Mouse (Mus musculus): ENCODE data around the gene Hoxd9.

Gene Hoxd9

DNA sequence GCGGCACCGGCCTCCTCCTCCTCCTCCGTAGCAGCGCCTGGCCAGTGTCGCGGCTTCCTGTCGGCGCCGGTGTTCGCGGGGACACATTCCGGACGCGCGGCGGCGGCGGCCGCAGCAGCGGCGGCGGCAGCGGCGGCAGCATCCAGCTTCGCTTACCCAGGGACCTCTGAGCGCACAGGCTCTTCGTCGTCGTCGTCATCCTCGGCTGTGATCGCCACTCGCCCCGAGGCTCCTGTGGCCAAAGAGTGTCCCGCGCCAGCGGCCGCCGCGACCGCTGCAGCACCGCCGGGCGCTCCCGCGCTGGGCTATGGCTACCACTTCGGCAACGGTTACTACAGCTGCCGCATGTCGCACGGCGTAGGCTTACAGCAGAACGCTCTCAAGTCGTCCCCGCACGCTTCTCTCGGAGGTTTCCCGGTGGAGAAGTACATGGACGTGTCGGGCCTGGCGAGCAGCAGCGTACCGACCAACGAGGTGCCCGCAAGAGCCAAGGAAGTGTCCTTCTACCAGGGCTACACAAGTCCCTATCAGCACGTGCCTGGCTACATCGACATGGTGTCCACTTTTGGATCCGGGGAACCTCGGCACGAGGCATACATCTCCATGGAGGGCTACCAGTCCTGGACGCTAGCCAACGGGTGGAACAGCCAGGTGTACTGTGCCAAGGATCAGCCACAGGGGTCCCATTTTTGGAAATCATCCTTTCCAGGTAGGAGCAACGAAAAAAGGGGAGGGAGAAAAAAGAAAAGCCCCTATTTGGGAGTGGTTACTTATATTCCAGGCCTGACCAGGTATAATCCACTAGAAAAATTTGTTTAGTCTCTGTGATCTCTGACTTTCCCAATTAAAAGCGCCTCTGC, 28.9 kb upstream of the Hoxd9 start:
- no peak for DNase-seq (ENCODE audit: low spot score)

DNA sequence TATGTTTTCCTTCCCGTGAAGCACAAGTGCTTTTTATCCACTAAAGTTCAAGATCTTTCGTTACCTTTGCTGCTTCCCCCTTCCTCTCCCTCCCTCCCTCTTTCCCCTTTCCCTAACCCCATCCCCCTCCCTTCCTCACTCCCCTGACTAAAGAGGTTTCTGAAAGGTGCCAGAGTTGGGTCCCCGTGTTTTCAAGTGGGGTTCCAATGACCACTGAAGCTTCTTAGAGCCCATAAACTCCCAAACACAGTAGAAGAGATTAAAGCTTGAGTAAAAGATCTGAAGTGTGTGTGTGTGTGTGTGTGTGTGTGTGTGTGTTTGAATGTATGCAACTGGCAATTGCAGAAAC, 28.3 kb upstream of the Hoxd9 start:
- no peak for DNase-seq (ENCODE audit: low spot score)

DNA sequence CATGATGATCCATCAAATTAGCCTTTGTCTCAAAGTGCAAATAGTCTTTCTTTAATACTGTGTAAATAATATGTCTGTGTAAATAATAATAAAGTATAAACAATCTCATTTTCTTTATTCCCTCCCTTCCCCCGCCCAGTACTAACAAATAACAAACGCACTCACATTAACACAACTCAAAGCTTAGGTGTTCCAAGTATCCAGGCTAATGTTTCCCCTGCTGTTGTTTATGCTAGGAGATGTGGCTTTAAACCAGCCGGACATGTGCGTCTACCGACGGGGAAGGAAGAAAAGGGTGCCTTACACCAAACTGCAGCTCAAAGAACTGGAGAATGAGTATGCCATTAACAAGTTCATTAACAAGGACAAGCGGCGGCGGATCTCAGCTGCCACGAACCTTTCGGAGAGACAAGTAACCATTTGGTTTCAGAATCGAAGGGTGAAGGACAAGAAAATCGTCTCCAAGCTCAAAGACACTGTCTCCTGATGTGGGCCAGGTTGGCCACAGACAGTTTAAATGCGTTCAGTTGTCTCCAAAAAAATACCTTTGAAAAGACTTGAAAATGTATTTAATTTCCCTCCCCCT, 27.8 kb upstream of the Hoxd9 start:
- DNase-seq (ENCODE audit: low spot score): no peak

DNA sequence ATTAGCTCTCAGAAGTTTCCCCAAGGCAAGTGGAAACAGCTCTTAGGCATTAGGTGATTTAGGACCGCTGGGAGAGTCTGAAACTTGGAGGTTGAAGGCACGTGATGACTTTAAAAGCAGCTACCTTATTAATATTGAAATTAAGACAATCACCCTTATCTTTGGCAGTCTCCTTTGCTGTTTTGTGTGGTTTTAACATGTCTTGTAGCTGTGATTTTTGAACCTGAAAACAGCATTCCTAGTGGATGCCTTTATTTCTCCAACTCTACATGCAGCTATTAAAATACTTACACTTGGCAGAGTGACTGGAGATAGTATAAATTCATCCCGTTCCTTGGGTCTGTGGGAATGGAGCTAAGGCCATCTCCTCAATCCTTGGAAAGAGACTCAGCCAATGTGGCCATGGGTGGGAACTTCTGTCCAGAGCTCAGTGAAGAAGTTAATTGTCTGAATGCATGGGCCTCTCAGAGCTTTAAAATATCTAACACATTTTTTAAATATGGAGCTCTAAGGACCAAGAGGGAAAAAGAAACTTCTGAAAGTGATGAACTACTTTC, 26.8 kb upstream of the Hoxd9 start:
- DNase-seq (ENCODE audit: low spot score): no peak

DNA sequence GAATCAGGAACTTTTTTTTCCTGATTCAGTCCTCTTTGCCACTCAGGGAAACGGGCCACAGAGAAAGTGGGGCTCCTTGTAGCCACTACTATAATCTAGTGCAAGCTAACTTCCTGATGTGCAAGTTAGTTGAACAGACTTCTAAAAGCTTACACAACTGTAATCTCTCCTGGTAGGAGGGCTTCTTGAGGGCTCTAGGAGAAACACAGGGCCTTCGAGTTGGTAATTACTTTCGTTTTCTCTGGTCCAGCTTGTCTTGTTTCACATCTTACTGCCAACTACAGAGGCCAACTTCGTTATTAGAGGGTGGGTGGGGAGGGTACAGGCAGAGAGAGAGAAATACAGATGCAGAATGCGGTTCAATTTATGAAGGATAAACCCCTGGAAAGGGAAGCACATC, 25.7 kb upstream of the Hoxd9 start:
- DNase-seq (ENCODE audit: low spot score): no peak

DNA sequence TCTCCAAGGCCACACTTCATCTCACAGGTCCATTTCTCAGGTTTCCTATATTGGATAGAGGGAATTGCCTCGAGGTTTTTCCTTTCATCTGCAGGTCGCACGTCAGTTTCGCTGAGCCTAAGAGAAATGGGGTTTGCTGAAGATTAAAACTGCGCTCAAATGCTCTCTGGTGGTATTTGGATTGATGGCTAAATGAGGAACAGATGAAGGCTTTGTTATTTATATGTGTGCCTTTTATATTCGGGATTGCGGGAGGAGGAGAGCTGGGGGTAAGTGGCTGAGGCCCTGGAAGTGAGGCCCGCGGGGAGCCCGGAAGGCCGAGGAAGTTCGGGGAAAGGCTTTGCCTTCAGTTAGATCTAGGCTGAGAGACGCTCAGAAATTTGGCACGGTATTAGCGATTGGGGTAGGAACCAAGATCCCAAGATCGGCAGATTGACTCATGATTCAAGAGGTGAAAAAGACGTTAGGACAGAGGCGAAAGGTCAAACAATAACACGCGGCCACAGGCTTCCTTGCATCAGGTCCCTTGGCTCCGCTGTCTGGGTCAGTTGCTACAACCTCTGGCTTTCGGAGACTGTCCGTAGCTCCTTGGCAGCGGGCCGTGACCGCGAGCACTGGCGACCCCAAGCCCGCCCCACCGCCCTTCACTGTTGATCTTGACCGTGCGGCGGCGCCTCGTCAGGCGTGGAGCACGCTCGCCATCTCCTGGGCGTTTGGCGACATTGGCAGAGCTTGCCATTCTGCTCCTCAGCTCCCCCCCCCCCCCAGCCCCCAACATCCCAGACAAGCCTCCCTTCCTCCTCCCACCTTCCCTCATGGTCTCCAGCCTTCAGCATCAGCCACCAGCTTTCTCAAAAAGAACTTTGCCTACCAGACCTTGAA, 24.8 kb upstream of the Hoxd9 start:
- DNase-seq (ENCODE audit: low spot score): peak; percentile 89

DNA sequence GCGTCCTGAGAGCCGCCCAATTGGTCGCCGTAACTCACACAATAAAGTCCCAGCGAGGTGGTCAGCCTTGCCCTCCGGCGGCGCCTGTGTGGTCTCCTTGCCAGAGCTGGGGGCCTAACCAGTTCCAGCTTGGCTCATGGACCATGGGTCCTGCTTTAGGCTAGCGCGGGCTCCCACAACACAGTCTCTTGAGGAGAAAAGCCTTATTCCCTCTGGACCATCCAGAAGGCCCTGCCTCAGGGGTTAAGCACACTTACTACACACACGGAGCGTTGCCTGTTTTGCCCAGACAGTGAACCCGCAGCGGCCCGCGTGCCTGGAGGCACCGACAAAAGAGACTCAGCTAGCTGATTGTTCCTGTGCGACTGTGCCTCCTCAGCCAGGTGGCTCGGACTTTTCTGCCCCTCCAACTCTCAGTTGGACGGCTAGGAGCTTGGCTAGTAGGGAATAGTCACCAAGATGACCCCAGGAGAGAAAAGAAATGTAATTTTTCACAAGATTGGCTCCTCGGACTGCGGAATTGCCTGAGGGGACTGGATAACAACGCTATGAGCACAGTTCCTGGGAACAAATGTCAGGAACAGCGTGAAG, 23.6 kb upstream of the Hoxd9 start:
- no peak for DNase-seq (ENCODE audit: low spot score)

DNA sequence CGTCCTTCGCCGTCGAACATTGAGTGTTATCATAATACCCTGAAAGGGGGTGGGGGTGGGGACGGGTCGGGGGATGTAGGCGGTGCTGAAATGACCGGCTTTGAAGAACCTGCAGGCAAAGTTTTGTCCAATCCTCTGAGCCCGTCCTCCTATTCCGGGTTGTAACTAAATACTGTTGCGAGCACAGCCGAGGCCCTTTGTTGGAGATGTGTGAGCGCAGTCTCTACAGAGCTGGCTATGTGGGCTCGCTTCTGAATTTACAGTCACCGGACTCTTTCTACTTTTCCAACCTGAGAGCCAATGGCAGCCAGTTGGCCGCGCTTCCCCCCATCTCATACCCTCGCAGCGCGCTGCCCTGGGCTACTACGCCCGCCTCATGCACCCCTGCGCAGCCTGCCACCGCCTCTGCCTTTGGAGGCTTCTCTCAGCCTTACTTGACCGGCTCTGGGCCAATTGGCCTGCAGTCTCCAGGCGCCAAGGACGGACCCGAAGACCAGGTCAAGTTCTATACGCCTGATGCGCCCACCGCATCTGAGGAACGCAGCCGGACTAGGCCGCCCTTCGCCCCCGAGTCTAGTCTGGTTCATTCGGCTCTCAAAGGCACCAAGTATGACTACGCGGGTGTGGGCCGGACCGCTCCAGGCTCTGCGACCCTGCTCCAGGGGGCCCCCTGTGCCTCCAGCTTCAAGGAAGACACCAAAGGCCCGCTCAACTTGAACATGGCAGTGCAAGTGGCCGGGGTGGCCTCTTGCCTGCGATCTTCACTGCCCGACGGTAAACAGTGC, 22.5 kb upstream of the Hoxd9 start, which contains the start of gene Hoxd12:
TSS of gene Hoxd12 (plus strand) at position 133 of the 785 bp plus-strand sequence.
- no peak for DNase-seq (ENCODE audit: low spot score)

DNA sequence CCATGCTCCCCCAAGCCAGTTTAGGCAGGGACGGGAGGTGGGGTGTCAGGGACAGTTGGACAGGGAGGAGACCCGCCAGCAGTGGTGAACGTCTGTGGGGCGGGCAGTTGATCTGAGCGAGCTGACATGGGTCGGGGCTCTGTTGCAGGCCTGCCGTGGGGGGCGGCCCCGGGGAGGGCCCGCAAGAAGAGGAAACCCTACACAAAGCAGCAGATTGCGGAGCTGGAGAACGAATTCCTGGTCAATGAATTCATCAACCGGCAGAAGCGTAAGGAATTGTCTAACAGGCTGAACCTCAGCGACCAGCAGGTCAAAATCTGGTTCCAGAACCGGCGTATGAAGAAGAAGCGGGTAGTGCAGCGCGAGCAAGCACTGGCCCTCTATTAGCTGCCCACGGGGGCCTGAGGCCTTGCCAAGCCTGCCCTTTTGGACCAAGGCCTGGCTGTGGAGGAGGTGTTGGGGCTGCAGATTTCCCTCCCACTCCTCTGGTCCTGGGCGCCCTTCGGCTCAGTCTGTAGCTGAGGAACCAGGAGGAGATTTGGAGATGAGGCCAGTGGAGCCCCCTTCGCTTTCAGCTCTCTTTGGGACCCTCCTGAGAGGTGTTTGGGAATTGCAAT, 21.8 kb upstream of the Hoxd9 start:
- no peak for DNase-seq (ENCODE audit: low spot score)

DNA sequence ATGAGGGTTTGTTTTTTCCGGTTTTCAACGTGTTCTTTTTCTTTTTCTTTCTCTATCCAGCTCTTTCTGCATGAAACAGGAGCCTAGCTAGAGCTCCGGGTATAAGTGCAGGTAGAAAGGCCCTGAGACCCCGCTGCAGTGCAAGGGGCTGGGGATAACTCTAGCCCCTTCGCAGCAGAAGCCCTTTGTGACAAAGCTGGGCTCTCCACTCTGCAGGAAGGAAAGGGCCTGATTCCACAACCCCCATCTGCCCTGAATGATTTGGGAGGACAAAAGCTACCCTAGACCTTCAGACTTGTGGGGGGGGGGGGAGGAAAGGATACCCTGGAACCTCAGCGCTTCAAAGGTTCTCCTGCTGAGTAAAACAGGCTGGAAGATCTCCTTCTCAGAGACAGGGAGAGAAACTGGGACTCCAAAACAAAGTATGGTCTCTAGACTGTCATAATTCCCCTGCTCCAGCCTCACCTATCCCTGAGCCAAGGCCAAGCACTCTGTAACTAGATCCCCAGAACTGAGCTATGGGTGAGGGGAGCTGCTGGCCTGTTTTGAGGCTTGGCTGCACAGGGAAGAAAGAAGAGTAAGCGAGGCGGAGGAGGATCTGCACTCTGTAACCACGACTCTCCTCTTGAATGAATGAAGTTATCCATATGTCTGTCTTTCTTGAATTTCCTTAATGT, 21.0 kb upstream of the Hoxd9 start:
- DNase-seq (ENCODE audit: low spot score): no peak

DNA sequence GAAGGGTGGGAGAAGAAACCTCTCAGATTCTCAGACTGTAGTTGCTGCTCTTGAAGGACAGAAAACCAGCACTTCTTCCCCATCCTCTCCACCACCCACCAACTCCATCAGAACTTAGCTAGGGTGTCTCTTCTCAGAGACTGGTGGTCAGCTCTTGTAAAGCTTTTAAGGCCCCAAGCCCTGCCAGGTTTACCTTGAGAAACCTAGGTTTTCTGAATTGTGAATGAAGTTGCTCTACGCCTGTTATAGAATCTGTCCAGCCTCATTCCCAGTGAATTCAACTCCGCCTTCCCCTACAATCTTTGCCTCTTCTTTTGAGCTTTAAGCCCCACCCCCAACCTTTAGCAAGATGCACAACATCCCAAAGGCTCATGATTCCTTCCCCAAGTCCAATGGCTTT, 20.4 kb upstream of the Hoxd9 start:
- no peak for DNase-seq (ENCODE audit: low spot score)

DNA sequence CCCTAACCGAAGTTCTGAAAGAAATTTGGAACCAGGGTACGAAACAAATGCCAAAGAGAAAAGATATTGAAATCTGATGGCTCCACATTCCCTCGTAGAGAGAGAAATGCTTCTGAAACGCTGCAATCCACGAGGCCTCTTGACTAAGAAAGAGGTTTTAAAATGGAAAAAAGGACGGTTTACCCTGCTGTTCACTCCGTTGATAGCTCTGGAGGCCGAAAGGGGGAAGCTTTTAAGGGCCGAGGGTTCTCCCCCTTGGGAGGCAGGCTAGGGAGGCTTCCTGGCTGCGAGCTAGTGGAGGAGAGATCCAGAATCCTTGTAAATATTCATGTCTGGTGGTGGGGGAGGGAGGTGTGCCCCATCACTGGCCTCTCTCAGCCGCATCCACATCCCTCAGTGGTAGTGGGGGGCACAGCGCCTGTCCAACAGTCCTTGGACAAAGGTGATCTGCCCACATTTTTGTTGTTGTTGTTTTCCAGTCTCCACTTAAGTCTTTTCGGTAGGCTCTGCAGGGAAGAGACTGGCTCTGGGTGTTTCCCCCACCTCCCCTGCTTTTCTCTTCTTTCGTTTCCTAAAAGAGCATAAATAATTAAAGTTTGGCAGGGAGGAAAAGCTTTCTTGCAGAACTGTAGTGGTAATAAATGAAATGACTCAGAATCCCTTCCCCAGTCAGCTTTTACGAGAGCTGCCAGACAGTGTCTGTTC, 18.5 kb upstream of the Hoxd9 start, which contains the start of gene Hoxd11:
TSS of gene Hoxd11 (plus strand) at position 667 of the 705 bp plus-strand sequence.
- DNase-seq (ENCODE audit: low spot score): no peak

DNA sequence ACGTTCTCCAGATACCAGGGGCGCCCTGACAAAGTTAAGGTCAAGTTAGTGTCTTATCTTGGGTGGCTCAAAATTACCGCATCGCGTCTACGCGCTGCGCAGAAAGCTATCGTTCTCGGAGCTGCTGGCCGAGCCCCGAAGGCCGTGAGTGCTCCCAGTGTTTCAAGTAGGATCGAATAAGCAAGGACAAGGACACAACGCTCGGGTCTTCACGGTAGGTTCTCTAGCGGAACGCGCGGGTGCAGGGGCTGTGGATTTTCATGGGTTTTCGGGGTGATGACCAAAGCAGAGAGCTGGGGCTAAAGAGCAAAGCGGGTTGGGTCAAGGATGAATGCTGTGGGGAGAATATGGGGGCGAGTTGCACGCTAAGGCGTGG, 17.9 kb upstream of the Hoxd9 start:
- no peak for DNase-seq (ENCODE audit: low spot score)

DNA sequence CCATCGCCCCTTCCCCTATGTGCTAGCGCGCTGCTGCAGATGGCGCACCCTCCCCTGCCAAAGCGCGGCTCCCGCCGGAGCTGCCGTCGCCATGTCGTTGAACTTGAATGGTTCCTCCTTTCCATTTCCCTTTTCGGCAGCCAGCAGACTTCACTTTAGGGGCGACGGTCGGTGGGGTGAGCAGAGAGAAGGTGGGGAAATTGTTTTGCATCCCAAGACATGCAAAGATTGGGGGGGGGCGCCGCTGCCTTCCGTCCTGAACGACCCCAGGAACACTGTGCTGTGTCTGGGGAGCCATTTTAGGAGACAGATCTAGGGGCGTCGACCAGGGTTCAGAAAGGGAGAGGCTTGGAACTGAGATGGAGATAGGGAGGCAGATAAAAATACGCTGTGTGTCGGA, 17.5 kb upstream of the Hoxd9 start:
- DNase-seq (ENCODE audit: low spot score): no peak

DNA sequence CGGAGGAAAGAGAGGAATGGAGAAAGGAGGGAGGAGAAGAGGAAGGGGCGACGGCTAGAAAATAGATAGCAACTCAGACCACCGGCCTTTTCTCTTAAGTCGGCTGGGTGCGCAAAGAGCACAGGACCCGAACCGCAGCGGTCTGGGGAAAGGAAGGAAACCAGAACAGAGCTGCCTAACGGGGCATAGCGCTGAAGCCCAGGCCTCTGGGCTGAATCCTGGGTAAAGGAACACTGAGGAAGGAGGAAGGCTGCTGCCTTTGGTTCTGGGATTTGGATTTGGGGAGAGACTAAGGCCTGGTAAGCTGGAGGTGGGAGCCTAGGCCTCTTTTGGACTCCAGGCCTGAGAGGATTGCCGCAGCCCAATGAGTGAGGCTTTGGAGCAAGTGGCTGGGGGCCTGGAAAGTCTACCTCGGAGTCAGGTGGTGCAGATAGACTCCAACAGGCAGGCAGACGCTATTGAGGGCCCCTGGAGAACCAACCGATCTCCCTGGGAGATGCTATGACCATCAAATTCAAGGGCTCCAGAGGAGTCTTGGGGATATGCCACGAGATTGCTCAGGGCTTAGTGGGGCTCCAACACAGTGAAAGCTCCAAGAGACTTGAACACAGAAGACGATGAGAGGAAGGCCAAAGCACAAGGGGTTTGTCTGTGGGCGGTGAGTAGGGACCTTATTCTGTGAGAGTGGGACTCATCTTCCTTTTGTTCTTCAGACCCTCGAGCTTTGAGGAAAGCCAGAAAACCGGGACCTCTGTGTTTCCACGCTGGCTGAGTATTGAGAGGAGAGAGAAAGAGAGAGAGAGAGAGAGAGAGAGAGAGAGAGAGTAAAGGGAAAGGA, 16.7 kb upstream of the Hoxd9 start:
- no peak for DNase-seq (ENCODE audit: low spot score)

DNA sequence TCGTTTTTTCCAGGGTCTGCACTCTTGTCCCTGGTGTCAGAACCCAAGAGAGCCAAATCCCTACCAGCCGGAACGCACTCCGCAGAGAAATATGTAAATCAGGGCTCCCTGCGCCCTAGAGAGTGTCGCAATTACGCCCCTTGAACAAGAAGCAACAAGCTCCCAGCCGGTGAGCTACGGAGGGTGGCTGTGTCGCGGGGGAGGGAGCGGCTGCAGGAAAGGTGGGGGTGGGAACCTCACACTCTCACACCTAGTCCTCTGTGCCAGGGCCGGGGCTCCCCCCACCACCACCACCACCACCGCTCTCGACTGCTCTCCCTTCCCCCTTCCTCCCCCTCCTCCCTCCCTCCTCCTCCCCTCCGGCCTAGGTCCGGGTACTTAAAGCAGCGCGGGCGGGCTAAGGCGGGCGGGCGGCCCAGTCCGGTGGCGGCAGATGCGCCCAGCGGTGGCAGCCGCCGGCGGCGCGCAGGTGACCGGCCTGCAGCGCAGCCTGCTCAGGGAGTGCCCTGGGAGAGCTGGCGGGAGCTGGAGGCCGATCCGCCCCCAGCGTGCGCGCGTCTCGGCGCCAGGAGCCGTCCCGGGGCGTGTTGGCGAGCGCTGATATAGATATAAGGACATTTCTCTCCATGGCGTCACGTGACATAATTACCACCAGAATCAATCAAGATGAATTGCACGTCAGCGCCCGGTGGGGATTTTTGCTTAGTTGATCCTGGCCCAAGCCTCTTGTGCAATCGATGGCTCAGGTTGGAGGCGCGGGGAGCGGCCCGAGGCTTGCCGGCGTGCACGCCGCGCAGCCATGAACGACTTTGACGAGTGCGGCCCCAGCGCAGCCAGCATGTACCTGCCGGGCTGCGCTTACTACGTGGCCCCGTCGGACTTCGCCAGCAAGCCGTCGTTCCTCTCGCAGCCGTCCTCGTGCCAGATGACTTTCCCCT, 15.7 kb upstream of the Hoxd9 start:
- DNase-seq (ENCODE audit: low spot score): no peak

DNA sequence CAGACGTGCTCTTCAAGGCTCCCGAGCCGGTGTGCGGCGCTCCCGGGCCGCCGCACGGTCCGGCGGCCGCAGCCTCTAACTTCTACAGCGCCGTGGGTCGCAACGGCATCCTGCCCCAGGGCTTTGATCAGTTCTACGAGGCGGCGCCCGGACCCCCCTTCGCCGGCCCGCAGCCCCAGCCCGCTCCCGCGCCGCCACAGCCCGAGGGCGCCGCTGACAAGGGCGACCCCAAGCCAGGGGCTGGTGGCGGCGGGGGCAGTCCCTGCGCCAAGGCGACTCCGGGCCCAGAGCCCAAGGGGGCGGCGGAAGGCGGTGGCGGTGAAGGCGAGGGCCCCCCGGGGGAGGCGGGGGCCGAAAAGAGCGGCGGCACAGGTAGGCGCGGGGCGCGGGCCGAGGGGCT, 14.7 kb upstream of the Hoxd9 start:
- DNase-seq (ENCODE audit: low spot score): no peak

Data from embryo, embryonic 10.5 days (tissue).